Mouse (Mus musculus) bone marrow macrophage, adult 2 months (primary cell): ENCODE data around the gene Stard10.

Experiments
- CTCF ChIP-seq: IDR thresholded peaks from 2 replicates; pipeline ENCODE4 v1.5.1; 2012; ENCODE audit warnings: low read depth, mild to moderate bottlenecking, low read length, moderate library complexity
- POLR2A ChIP-seq: IDR thresholded peaks from 2 replicates; pipeline ENCODE4 v1.6.1; 2012; ENCODE audit warnings: mild to moderate bottlenecking, low read depth, low read length, borderline replicate concordance

- TF ChIP-seq CTCF = no peak
- no peak for TF ChIP-seq POLR2A
Measured at GRCm38 (mm10) chr7:101321218-101321827, 4.4 kb downstream of the Stard10 start.
